ENCODE assay signal across 8 mouse cellular contexts in genomic region chr10:94549511-94550232, GRCm38 (mm10).
DNase-seq lines count a peak whose midpoint lies in the region; ATAC-seq lines count a peak whose summit lies in the region.

No protein-coding gene starts in this region.

- peak; percentile 28 for DNase-seq in adrenal gland, adult 2 months
- no peak for DNase-seq in adrenal gland, postnatal 25 days
- peak; percentile 79 for DNase-seq in layer of hippocampus, adult 9-11 months
- DNase-seq in layer of hippocampus, postnatal 10 days (ENCODE audit: low spot score in 2 of 2), result no peak
- DNase-seq in lung, postnatal 36 days, result peak; percentile 81
- no peak for DNase-seq in spleen, postnatal 14 days (ENCODE audit: low spot score in 2 of 2)

- peak overlapping the region; percentile 32; the same call in 1 of the 2 replicates for H3K27ac ChIP-seq in heart, embryonic 16.5 days (ENCODE audit: low read length)
- no peak overlapping the region for H3K27ac ChIP-seq in forebrain, embryonic 15.5 days (replicated peaks)

- H3K9me3 ChIP-seq in heart, embryonic 16.5 days (replicated peaks; ENCODE audit: control insufficient read depth, low read length), result no peaks in the 10 kb centered on the region
- H3K9me3 ChIP-seq in forebrain, embryonic 15.5 days, result no peaks in the 10 kb centered on the region

- no peak overlapping the region for H3K4me2 ChIP-seq in heart, embryonic 16.5 days (ENCODE audit: low read depth, low read length)
- H3K4me2 ChIP-seq in forebrain, embryonic 15.5 days (replicated peaks), result no peak overlapping the region

- no peak overlapping the region for H3K4me3 ChIP-seq in heart, embryonic 16.5 days (ENCODE audit: low read length)
- no peak overlapping the region for H3K4me3 ChIP-seq in forebrain, embryonic 15.5 days

- 66% methylated on average over 4 of the region's 4 CpGs for WGBS in heart, embryonic 16.5 days
- WGBS in forebrain, embryonic 15.5 days, result 51% methylated on average over 4 of the region's 4 CpGs

- no peaks in the 10 kb centered on the region for H3K36me3 ChIP-seq in heart, embryonic 16.5 days (ENCODE audit: control insufficient read depth, insufficient read depth)
- H3K36me3 ChIP-seq in forebrain, embryonic 15.5 days, result no peaks in the 10 kb centered on the region

- H3K9ac ChIP-seq in heart, embryonic 16.5 days (ENCODE audit: low read length), result no peak overlapping the region
- no peak overlapping the region for H3K9ac ChIP-seq in forebrain, embryonic 15.5 days (replicated peaks)

- no peak for ATAC-seq in heart, embryonic 16.5 days (replicated peaks; ENCODE audit: extremely low read depth, insufficient read depth, low FRiP score)
- no peak for ATAC-seq in forebrain, embryonic 15.5 days (replicated peaks)

- peaks cover 35% of the 10 kb centered on the region for H3K4me1 ChIP-seq in heart, embryonic 16.5 days (ENCODE audit: control insufficient read depth, insufficient read depth, low read length)
- H3K4me1 ChIP-seq in forebrain, embryonic 15.5 days, result peaks cover 13% of the 10 kb centered on the region

- no peaks in the 10 kb centered on the region for H3K27me3 ChIP-seq in heart, embryonic 16.5 days (ENCODE audit: control insufficient read depth, insufficient read depth, low read length)
- no peaks in the 10 kb centered on the region for H3K27me3 ChIP-seq in forebrain, embryonic 15.5 days

Comparison
In these comparisons a context has a peak if more than half of its experiments do, and no peak if none do; other contexts are left out.
1. DNase-seq: peak in adrenal gland, adult 2 months (single experiment), layer of hippocampus, adult 9-11 months (single experiment) and lung, postnatal 36 days (single experiment); none in adrenal gland, postnatal 25 days (single experiment), layer of hippocampus, postnatal 10 days (0 of 2) and spleen, postnatal 14 days (0 of 2).